Mouse (Mus musculus) G1E-ER4 (cell line): Measurements from ENCODE around the gene Elmo3. TPM values are rescaled to one million over a fixed set of nuclear protein-coding genes. Genes with fewer than 3 reads are reported as not detected.

ENCODE experiments used
- GATA1 ChIP-seq: IDR thresholded peaks from one replicate; pipeline ENCODE4 v1.8.0; 2012; ENCODE audit warnings: low read length, inconsistent platforms
- polyA plus RNA-seq: library from polyadenylated mRNA; stranded (reverse); fragments of >175 nt; gene quantifications from 2 replicates; pipeline ENCODE4 v1.2.3, GENCODE M21; 2012

The Elmo3 gene
- polyA plus RNA-seq, 1 experiment = 0.87 TPM

DNA sequence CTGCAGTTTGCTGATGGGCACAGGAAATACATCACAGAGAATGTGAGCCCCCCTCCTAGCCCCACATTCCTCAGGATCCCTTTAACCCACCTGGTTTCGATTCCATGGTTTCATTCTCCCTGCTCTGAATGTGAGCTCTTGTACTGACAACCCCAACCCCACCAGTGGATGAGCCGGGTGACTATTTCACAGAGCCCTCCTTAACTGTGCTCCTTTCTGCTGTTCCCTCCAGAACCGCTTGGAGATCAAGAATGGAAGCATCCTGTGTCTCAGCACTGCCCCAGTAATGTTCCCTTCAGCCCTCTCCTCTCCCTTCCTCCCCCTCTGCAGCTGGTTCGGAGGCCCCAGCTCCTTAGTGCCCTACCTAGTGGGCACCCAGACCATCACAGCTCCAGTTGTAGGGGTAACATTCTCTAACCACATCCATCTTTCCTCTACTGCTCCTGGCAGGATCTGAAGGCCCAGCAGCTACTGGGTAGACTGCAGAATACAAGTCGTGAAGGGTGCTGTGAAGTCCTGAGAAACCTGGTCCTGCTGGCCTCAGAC is 818 bp downstream of the Elmo3 start:
- TF ChIP-seq GATA1 = no peak

DNA sequence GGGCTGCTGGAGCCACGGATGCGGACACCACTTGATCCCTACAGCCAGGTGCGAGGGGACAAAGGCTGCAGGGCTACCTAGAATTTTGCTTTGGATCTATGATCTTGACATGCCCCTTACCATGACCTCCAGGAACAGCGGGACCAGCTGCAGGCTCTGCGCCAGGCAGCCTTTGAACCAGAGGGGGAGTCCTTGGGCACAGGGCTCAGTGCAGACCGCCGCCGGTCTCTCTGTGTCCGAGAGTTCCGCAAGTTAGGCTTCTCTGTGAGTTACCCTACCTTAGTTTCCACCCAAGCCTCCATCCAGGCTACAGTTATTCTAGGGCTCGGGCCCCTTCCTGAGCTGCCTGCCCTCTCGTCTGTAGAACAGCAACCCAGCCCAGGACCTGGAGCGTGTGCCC is 2.3 kb downstream of the Elmo3 start:
- no peak for TF ChIP-seq GATA1

DNA sequence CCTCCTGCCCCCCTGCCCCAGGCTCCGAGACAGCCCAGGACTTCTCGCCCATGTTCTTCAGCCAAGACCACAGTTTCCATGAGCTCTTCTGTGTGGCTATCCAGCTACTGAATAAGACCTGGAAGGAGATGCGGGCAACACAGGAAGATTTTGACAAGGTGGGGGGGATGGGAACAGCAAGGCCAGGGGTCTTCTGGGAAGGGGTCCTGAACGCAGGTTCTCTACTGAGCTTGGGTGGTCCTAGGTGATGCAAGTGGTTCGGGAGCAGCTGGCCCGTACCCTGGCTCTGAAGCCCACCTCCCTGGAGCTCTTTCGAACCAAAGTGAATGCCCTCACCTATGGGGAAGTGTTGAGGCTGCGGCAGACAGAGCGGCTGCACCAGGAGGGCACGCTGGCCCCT is 3.0 kb downstream of the Elmo3 start:
- TF ChIP-seq GATA1 = no peak

GRCm38 (mm10) chr8:105309142-105309847 is 3.9 kb downstream of the Elmo3 start:
- TF ChIP-seq GATA1 = no peak

DNA sequence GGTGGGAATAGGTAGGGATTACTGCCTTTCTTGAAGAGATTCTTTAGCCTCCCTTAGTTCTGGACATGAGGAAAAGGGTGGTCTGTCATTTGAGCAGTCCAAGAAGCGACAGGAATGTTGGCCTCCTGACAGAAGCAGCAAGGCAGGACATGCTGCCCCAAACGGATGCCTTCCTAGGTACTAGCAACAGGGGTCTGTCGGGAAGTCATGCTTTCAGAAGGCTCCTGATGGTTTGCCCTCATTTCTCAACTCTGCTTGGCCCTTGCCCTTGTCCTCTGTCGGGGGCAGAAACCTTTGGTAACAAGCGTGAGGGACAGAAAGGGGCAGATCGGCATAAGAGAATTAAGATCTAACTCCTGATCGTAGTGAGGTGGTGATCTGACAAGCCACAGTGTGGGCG is 4.7 kb downstream of the Elmo3 start:
- no peak for TF ChIP-seq GATA1

DNA sequence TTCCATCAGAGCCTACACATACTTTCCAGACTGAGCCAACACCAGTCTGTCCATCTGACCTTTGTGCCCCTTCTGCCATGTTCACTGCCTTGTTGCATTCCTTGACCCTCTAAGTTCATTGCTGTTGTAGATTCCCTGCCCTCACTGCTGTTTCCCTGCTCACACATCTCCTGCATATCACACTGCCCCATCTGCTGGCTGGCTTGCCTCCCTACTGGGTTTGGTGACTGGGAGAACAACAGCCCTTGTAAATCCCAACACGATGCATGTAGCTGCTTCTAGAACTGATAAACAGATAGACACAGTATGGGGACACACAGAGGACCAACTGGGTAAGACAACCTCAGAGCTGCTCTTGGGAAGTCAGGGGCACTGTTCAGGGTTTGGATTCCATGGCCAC is 6.3 kb downstream of the Elmo3 start:
- no peak for TF ChIP-seq GATA1

GRCm38 (mm10) chr8:105312891-105313481 is 7.6 kb downstream of the Elmo3 start:
- TF ChIP-seq GATA1 = no peak

DNA sequence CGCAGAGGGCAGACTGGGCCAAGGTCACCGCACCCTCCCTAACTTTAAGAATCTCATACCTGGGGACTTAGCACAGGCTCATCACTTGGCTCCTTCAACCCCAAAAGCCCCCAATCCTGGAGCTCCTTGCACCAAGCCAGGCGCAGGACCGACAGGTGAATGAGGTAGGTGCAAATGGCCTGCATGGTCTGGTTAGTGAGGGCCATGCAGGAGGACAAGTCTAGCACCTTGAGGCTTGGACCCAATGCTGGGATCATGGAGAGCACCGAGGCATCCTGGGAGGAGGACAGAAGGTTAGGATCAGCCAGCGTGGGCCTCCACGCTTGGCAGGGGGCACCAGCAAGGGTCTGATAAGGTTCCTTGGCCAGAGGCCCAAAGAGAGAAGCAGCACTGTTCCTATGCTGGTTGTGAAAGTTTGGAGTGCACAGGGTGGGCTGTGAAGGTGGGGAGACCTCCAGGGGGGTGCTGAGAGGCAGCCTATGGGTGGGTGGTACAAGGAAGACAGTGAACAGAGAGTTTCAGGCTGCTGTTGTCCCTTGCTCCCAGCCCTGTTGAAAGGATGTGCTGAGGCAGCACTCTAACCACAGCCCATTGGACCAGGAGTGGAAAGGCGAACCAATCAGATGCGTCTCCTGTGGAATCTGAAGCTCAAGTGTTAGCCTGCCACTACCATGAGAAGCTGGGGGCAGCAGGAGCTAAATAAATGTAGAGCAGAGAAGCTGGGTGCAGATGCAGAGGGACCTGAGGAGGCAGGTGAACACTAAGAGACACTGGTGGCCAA is 8.4 kb downstream of the Elmo3 start:
- TF ChIP-seq GATA1 = no peak

- no peak for TF ChIP-seq GATA1
Measured at GRCm38 (mm10) chr8:105315073-105315769, 9.8 kb downstream of the Elmo3 start.

GRCm38 (mm10) chr8:105317941-105318340 is 12.5 kb downstream of the Elmo3 start:
- no peak for TF ChIP-seq GATA1

- no peak for TF ChIP-seq GATA1
Measured at GRCm38 (mm10) chr8:105318662-105319190, 13.3 kb downstream of the Elmo3 start.

DNA sequence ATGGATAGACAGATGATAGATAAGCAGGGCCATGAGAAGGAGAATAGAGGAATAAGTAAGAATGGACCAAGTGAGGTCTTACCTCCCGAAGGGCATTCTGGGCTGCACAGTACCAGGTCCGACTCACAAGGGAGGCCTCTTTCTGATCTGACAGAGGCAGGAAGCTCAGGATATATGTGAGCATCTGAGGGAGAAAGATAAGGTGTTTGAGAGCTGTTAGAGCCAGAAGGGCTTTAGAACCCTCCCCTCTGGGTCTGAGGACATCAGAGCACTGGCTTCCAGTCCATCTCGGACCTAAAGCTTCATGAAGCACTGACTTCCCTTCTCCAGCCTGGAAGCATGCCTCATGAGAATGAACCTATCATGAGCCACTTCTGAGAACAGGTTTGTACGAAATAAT is 17.8 kb downstream of the Elmo3 start:
- TF ChIP-seq GATA1 = no peak

DNA sequence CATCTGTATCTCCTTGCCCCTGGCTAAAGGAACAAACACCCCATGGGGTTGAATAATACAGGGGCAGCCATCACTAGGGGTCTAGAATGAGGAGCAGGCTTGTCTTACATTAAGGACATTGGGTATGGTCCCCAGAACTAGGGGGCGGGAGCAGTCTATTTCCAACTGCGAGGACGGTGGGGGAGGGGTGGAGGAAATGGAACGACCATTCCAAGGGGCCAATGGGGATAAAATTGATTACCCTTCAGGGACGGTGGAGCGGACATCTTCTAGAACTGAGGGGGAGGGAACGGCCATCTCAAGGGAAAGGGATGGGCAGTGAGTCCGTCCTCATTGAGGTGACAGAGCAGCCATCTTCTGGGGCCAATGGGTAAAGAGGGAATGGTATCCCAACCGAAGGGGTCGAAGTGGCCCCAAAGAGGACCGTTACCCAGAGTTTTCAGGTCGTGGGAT is 20.3 kb downstream of the Elmo3 start:
- TF ChIP-seq GATA1 = no peak

- no peak for TF ChIP-seq GATA1
Measured at GRCm38 (mm10) chr8:105326141-105326672, 20.8 kb downstream of the Elmo3 start, which contains the start of the genes Lrrc29 and Tmem208. Gene Lrrc29, minus strand, starts transcription at chr8:105326278. Gene Tmem208, plus strand, starts transcription at chr8:105326354.

DNA sequence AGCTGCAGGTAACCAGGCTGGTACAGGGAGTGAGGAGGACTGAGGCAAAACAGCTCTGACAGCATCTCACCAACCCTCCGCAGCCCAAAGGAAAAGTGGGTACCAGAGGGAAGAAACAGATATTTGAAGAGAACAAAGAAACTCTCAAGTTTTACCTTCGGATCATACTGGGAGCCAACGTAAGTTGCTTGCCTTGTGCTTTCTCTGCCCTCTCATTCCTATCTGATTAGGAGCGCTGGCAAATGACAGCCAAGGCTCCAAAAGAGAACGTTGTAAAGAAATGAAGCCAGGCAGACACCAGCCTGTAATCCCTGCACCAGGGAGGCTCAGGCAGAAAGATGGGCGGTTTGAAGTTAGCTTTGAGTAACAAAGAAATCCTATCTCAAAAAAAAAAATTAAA is 21.6 kb downstream of the Elmo3 start:
- no peak for TF ChIP-seq GATA1
